Mouse (Mus musculus): ENCODE data around the gene Dennd1a. TPM values are rescaled to one million over a fixed set of nuclear protein-coding genes. Genes with fewer than 3 reads are reported as not detected.

Gene Dennd1a
- polyA plus RNA-seq, 1 experiment from 2014 or later = 8.6 TPM

GRCm38 (mm10) chr2:37788176-37788962 is 498.8 kb downstream of the Dennd1a start:
- Histone ChIP-seq H3K36me3 (replicated peaks; ENCODE audit: control insufficient read depth, insufficient read depth, low read depth, low read length) (no peaks in the 10 kb centered on the region), H3K9ac (replicated peaks; ENCODE audit: low read length) (no peak overlapping the region), H3K27ac (replicated peaks; ENCODE audit: low read depth, low read length) (no peak overlapping the region), H3K4me1 (ENCODE audit: control insufficient read depth, insufficient read depth, low read length) (no peaks in the 10 kb centered on the region; the same call in 1 of the 2 replicates), H3K27me3 (ENCODE audit: control insufficient read depth, insufficient read depth, low read length) (peaks cover 24% of the 10 kb centered on the region), H3K4me3 (ENCODE audit: low read depth, low read length) (no peak overlapping the region), H3K4me2 (ENCODE audit: low read depth, low read length) (no peak overlapping the region), H3K9me3 (replicated peaks; ENCODE audit: control insufficient read depth, low read length) (no peaks in the 10 kb centered on the region)
- ATAC-seq (replicated peaks; ENCODE audit: insufficient number of reproducible peaks, low FRiP score, low TSS enrichment, low read depth) (no peak), DNase-seq (ENCODE audit: low spot score) (no peak)
- 81% methylated on average over 7 of the region's 7 CpGs for WGBS

GRCm38 (mm10) chr2:37786461-37786860 is 500.7 kb downstream of the Dennd1a start:
- WGBS = 24% methylated on average over 52 of the region's 52 CpGs
- Histone ChIP-seq H3K4me3 (ENCODE audit: low read depth, low read length) (peak overlapping the region; percentile 32), H3K9ac (replicated peaks; ENCODE audit: low read length) (no peak overlapping the region), H3K36me3 (replicated peaks; ENCODE audit: control insufficient read depth, insufficient read depth, low read depth, low read length) (no peaks in the 10 kb centered on the region), H3K9me3 (replicated peaks; ENCODE audit: control insufficient read depth, low read length) (no peaks in the 10 kb centered on the region), H3K4me2 (ENCODE audit: low read depth, low read length) (peak overlapping the region; percentile 62), H3K4me1 (ENCODE audit: control insufficient read depth, insufficient read depth, low read length) (no peaks in the 10 kb centered on the region; the same call in 1 of the 2 replicates), H3K27me3 (ENCODE audit: control insufficient read depth, insufficient read depth, low read length) (peaks cover 8% of the 10 kb centered on the region), H3K27ac (replicated peaks; ENCODE audit: low read depth, low read length) (no peak overlapping the region)
- DNase-seq (ENCODE audit: low spot score) (peak; percentile 24), ATAC-seq (replicated peaks; ENCODE audit: insufficient number of reproducible peaks, low FRiP score, low TSS enrichment, low read depth) (no peak)

GRCm38 (mm10) chr2:37784473-37784872 is 502.7 kb downstream of the Dennd1a start:
- DNase-seq (ENCODE audit: low spot score) = no peak
- Histone ChIP-seq H3K4me1 (ENCODE audit: control insufficient read depth, insufficient read depth, low read length) (peaks cover 5% of the 10 kb centered on the region), H3K4me2 (ENCODE audit: low read depth, low read length) (no peak overlapping the region), H3K9me3 (replicated peaks; ENCODE audit: control insufficient read depth, low read length) (no peaks in the 10 kb centered on the region), H3K27me3 (ENCODE audit: control insufficient read depth, insufficient read depth, low read length) (peaks cover 8% of the 10 kb centered on the region), H3K36me3 (replicated peaks; ENCODE audit: control insufficient read depth, insufficient read depth, low read depth, low read length) (no peaks in the 10 kb centered on the region), H3K9ac (replicated peaks; ENCODE audit: low read length) (no peak overlapping the region), H3K4me3 (ENCODE audit: low read depth, low read length) (no peak overlapping the region), H3K27ac (replicated peaks; ENCODE audit: low read depth, low read length) (no peak overlapping the region)
- WGBS = 74% methylated on average over 5 of the region's 5 CpGs
- no peak for ATAC-seq (replicated peaks; ENCODE audit: insufficient number of reproducible peaks, low FRiP score, low TSS enrichment, low read depth)

- peaks cover 8% of the 10 kb centered on the region for H3K27me3 ChIP-seq (ENCODE audit: control insufficient read depth, insufficient read depth, low read length)
- H3K9ac ChIP-seq (replicated peaks; ENCODE audit: low read length) = no peak overlapping the region
- H3K4me3 ChIP-seq (ENCODE audit: low read depth, low read length) = no peak overlapping the region
- no peaks in the 10 kb centered on the region for H3K36me3 ChIP-seq (replicated peaks; ENCODE audit: control insufficient read depth, insufficient read depth, low read depth, low read length)
- DNase-seq (ENCODE audit: low spot score) (peak; percentile 63), ATAC-seq (replicated peaks; ENCODE audit: insufficient number of reproducible peaks, low FRiP score, low TSS enrichment, low read depth) (no peak)
- no peak overlapping the region for H3K4me2 ChIP-seq (ENCODE audit: low read depth, low read length)
- WGBS = 6% methylated on average over 7 of the region's 7 CpGs
- peaks cover 9% of the 10 kb centered on the region for H3K4me1 ChIP-seq (ENCODE audit: control insufficient read depth, insufficient read depth, low read length)
- no peak overlapping the region; the same call in 1 of the 2 replicates for H3K27ac ChIP-seq (replicated peaks; ENCODE audit: low read depth, low read length)
- no peaks in the 10 kb centered on the region for H3K9me3 ChIP-seq (replicated peaks; ENCODE audit: control insufficient read depth, low read length)
Observed at GRCm38 (mm10) chr2:37782002-37782401, 505.2 kb downstream of the Dennd1a start.

GRCm38 (mm10) chr2:37781421-37781820 is 505.8 kb downstream of the Dennd1a start:
- Histone ChIP-seq H3K27me3 (ENCODE audit: control insufficient read depth, insufficient read depth, low read length) (peaks cover 6% of the 10 kb centered on the region), H3K9ac (replicated peaks; ENCODE audit: low read length) (no peak overlapping the region), H3K27ac (replicated peaks; ENCODE audit: low read depth, low read length) (no peak overlapping the region), H3K4me2 (ENCODE audit: low read depth, low read length) (no peak overlapping the region), H3K4me3 (ENCODE audit: low read depth, low read length) (no peak overlapping the region), H3K4me1 (ENCODE audit: control insufficient read depth, insufficient read depth, low read length) (peaks cover 11% of the 10 kb centered on the region), H3K9me3 (replicated peaks; ENCODE audit: control insufficient read depth, low read length) (no peaks in the 10 kb centered on the region), H3K36me3 (replicated peaks; ENCODE audit: control insufficient read depth, insufficient read depth, low read depth, low read length) (no peaks in the 10 kb centered on the region)
- ATAC-seq (replicated peaks; ENCODE audit: insufficient number of reproducible peaks, low FRiP score, low TSS enrichment, low read depth) = no peak
- DNase-seq (ENCODE audit: low spot score) = no peak
- 28% methylated on average over 3 of the region's 3 CpGs for WGBS

- H3K9me3 ChIP-seq (replicated peaks; ENCODE audit: control insufficient read depth, low read length) = no peaks in the 10 kb centered on the region
- H3K27me3 ChIP-seq (ENCODE audit: control insufficient read depth, insufficient read depth, low read length) = no peaks in the 10 kb centered on the region; the same call in 1 of the 2 replicates
- H3K27ac ChIP-seq (replicated peaks; ENCODE audit: low read depth, low read length) = peak overlapping the region; percentile 41; the same call in 1 of the 2 replicates
- peaks cover 11% of the 10 kb centered on the region for H3K4me1 ChIP-seq (ENCODE audit: control insufficient read depth, insufficient read depth, low read length)
- H3K4me3 ChIP-seq (ENCODE audit: low read depth, low read length) = peak overlapping the region; percentile 8; the same call in 1 of the 2 replicates
- 0 out of 2 replicates have a peak, but pooled peaks have one; percentile 8 for ATAC-seq (replicated peaks; ENCODE audit: insufficient number of reproducible peaks, low FRiP score, low TSS enrichment, low read depth)
- peak overlapping the region; percentile 32 for H3K9ac ChIP-seq (replicated peaks; ENCODE audit: low read length)
- peak; percentile 70 for DNase-seq (ENCODE audit: low spot score)
- WGBS = 2% methylated on average over 14 of the region's 14 CpGs
- H3K4me2 ChIP-seq (ENCODE audit: low read depth, low read length) = peak overlapping the region; percentile 23; the same call in 1 of the 2 replicates
- H3K36me3 ChIP-seq (replicated peaks; ENCODE audit: control insufficient read depth, insufficient read depth, low read depth, low read length) = no peaks in the 10 kb centered on the region
Observed at GRCm38 (mm10) chr2:37780270-37780929, 506.8 kb downstream of the Dennd1a start.

- Histone ChIP-seq H3K4me1 (ENCODE audit: control insufficient read depth, insufficient read depth, low read length) (peaks cover 11% of the 10 kb centered on the region), H3K9me3 (replicated peaks; ENCODE audit: control insufficient read depth, low read length) (no peaks in the 10 kb centered on the region), H3K27me3 (ENCODE audit: control insufficient read depth, insufficient read depth, low read length) (no peaks in the 10 kb centered on the region; the same call in 1 of the 2 replicates), H3K9ac (replicated peaks; ENCODE audit: low read length) (no peak overlapping the region), H3K36me3 (replicated peaks; ENCODE audit: control insufficient read depth, insufficient read depth, low read depth, low read length) (no peaks in the 10 kb centered on the region), H3K4me3 (ENCODE audit: low read depth, low read length) (no peak overlapping the region), H3K27ac (replicated peaks; ENCODE audit: low read depth, low read length) (no peak overlapping the region), H3K4me2 (ENCODE audit: low read depth, low read length) (peak overlapping the region; percentile 69; the same call in 1 of the 2 replicates)
- 31% methylated on average over 10 of the region's 10 CpGs for WGBS
- peak; percentile 55 for DNase-seq (ENCODE audit: low spot score)
- peak; percentile 50 for ATAC-seq (replicated peaks; ENCODE audit: insufficient number of reproducible peaks, low FRiP score, low TSS enrichment, low read depth)
Observed at GRCm38 (mm10) chr2:37777958-37778720, 509.1 kb downstream of the Dennd1a start.

Data from embryonic facial prominence, embryonic 11.5 days (tissue).